Mouse (Mus musculus) retina, postnatal 7 days (tissue): ENCODE measurements around the gene Dlg1.
A peak's percentile ranks its signal among the peaks of the same experiment; 100 is the strongest.

Source experiments
- DNase-seq: peaks from one replicate; pipeline ENCODE4 v3.0.0-alpha.2; 2012; ENCODE audit warnings: low read depth, low spot score

The Dlg1 gene

GRCm38 (mm10) chr16:31655531-31655930 is 7.7 kb upstream of the Dlg1 start:
- no peak for DNase-seq

- no peak for DNase-seq
Measured at GRCm38 (mm10) chr16:31657502-31657901, 5.7 kb upstream of the Dlg1 start.

- DNase-seq: no peak
Measured at GRCm38 (mm10) chr16:31658539-31659334, 4.5 kb upstream of the Dlg1 start.

- DNase-seq: no peak
Measured at GRCm38 (mm10) chr16:31659453-31659852, 3.8 kb upstream of the Dlg1 start.

GRCm38 (mm10) chr16:31662556-31663378 is 476 bp upstream of the Dlg1 start:
- DNase-seq: no peak

GRCm38 (mm10) chr16:31664287-31664597 is 999 bp downstream of the Dlg1 start:
- DNase-seq: no peak

GRCm38 (mm10) chr16:31672202-31672601 is 9.0 kb downstream of the Dlg1 start:
- no peak for DNase-seq

GRCm38 (mm10) chr16:31677463-31677862 is 14.2 kb downstream of the Dlg1 start:
- no peak for DNase-seq

GRCm38 (mm10) chr16:31682291-31682690 is 19.0 kb downstream of the Dlg1 start:
- DNase-seq: no peak

- no peak for DNase-seq
Measured at GRCm38 (mm10) chr16:31683670-31684430, 20.6 kb downstream of the Dlg1 start.

GRCm38 (mm10) chr16:31684771-31685170 is 21.5 kb downstream of the Dlg1 start:
- DNase-seq: no peak

GRCm38 (mm10) chr16:31687766-31688165 is 24.5 kb downstream of the Dlg1 start:
- DNase-seq: no peak

GRCm38 (mm10) chr16:31695286-31696020 is 32.2 kb downstream of the Dlg1 start:
- DNase-seq: no peak

- DNase-seq: no peak
Measured at GRCm38 (mm10) chr16:31696367-31696766, 33.1 kb downstream of the Dlg1 start.

GRCm38 (mm10) chr16:31697341-31697740 is 34.1 kb downstream of the Dlg1 start:
- DNase-seq: no peak

- no peak for DNase-seq
Measured at GRCm38 (mm10) chr16:31705213-31705612, 42.0 kb downstream of the Dlg1 start.

GRCm38 (mm10) chr16:31705904-31706303 is 42.7 kb downstream of the Dlg1 start:
- no peak for DNase-seq

GRCm38 (mm10) chr16:31707326-31707725 is 44.1 kb downstream of the Dlg1 start:
- DNase-seq: no peak

- DNase-seq: no peak
Measured at GRCm38 (mm10) chr16:31722991-31723390, 59.7 kb downstream of the Dlg1 start.

- DNase-seq: peak; percentile 25
Measured at GRCm38 (mm10) chr16:31724121-31724520, 60.9 kb downstream of the Dlg1 start.

GRCm38 (mm10) chr16:31724818-31725217 is 61.6 kb downstream of the Dlg1 start:
- DNase-seq: no peak
